Mouse (Mus musculus): Measurements from ENCODE around the gene Gm4969. TPM values are rescaled to one million over a fixed set of nuclear protein-coding genes. Genes with fewer than 3 reads are reported as not detected.

The Gm4969 gene
- polyA plus RNA-seq, 1 experiment from 2014 or later: 3.6 TPM

GRCm38 (mm10) chr7:19091913-19092312, 26.3 kb downstream of the Gm4969 start:
- Histone ChIP-seq H3K4me2 (replicated peaks) (peak overlapping the region; percentile 99; the same call in 1 of the 2 replicates), H3K27ac (replicated peaks) (no peak overlapping the region), H3K4me3 (no peak overlapping the region), H3K27me3 (no peaks in the 10 kb centered on the region), H3K9me3 (no peaks in the 10 kb centered on the region), H3K4me1 (peaks cover 46% of the 10 kb centered on the region), H3K9ac (replicated peaks) (no peak overlapping the region), H3K36me3 (peaks cover 24% of the 10 kb centered on the region)
- ATAC-seq (replicated peaks): no peak
- WGBS: 38% methylated on average over 17 of the region's 17 CpGs

DNA sequence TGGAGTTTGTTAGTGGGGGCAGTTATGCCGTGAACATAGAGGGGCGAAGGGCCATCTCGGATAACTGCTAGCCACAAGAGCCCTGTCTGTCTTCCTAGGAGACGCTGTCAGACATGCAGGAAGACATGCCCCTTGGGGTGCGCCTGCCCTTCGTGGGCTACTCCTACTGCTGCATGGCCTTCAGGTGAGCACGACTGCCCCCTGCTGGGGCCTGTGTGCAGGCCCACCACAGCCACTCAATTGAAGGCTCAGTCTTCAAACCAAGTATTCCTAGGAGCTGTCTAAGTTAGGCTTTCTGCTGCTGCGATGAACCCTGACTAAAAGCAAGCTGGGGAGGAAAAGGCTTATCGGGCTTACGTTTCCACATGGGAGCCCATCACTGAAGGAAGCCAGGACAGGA, 29.4 kb downstream of the Gm4969 start:
- WGBS: 40% methylated on average over 10 of the region's 10 CpGs
- no peak overlapping the region for H3K27ac ChIP-seq (replicated peaks)
- no peak for ATAC-seq (replicated peaks)
- H3K36me3 ChIP-seq: peaks cover 24% of the 10 kb centered on the region
- no peaks in the 10 kb centered on the region for H3K9me3 ChIP-seq
- H3K4me1 ChIP-seq: peaks cover 17% of the 10 kb centered on the region
- no peak overlapping the region for H3K4me2 ChIP-seq (replicated peaks)
- H3K9ac ChIP-seq (replicated peaks): no peak overlapping the region
- no peak overlapping the region for H3K4me3 ChIP-seq
- H3K27me3 ChIP-seq: no peaks in the 10 kb centered on the region

GRCm38 (mm10) chr7:19086760-19087159, 31.4 kb downstream of the Gm4969 start:
- 60% methylated on average over 18 of the region's 18 CpGs for WGBS
- Histone ChIP-seq H3K36me3 (peaks cover 38% of the 10 kb centered on the region), H3K4me2 (replicated peaks) (no peak overlapping the region), H3K4me1 (no peaks in the 10 kb centered on the region), H3K9me3 (no peaks in the 10 kb centered on the region), H3K27ac (replicated peaks) (no peak overlapping the region), H3K9ac (replicated peaks) (no peak overlapping the region), H3K4me3 (no peak overlapping the region), H3K27me3 (no peaks in the 10 kb centered on the region)
- no peak for ATAC-seq (replicated peaks)

DNA sequence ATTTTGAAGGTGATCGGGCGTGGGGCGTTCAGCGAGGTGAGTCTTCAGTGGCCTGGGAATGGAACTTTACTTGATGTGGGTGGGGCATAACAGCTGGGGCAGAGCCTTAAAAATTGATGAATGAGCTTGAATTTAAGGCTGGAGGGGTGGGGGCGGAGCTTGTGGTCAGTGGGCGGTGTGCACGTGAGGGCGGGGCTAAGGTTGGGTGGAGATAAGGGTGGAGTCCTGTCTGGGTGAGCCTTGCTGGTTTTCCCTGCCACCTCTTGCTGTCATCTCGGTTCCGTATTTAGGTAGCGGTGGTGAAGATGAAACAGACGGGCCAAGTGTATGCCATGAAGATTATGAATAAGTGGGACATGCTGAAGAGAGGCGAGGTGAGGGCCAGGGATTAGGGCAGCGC, 32.1 kb downstream of the Gm4969 start:
- H3K27me3 ChIP-seq: no peaks in the 10 kb centered on the region
- H3K27ac ChIP-seq (replicated peaks): no peak overlapping the region
- H3K4me1 ChIP-seq: no peaks in the 10 kb centered on the region
- no peak for ATAC-seq (replicated peaks)
- H3K9me3 ChIP-seq: no peaks in the 10 kb centered on the region
- no peak overlapping the region for H3K9ac ChIP-seq (replicated peaks)
- WGBS: 22% methylated on average over 14 of the region's 14 CpGs
- no peak overlapping the region for H3K4me3 ChIP-seq
- H3K4me2 ChIP-seq (replicated peaks): no peak overlapping the region
- H3K36me3 ChIP-seq: peaks cover 42% of the 10 kb centered on the region

- no peaks in the 10 kb centered on the region for H3K4me1 ChIP-seq
- no peak overlapping the region for H3K4me2 ChIP-seq (replicated peaks)
- H3K27me3 ChIP-seq: no peaks in the 10 kb centered on the region
- no peak for ATAC-seq (replicated peaks)
- H3K9me3 ChIP-seq: no peaks in the 10 kb centered on the region
- no peak overlapping the region for H3K9ac ChIP-seq (replicated peaks)
- H3K4me3 ChIP-seq: no peak overlapping the region
- 17% methylated on average over 6 of the region's 6 CpGs for WGBS
- no peak overlapping the region for H3K27ac ChIP-seq (replicated peaks)
- peaks cover 41% of the 10 kb centered on the region for H3K36me3 ChIP-seq
Observed at GRCm38 (mm10) chr7:19085495-19085894, 32.7 kb downstream of the Gm4969 start.

GRCm38 (mm10) chr7:19084921-19085473, 33.2 kb downstream of the Gm4969 start:
- ATAC-seq (replicated peaks): no peak
- H3K9ac ChIP-seq (replicated peaks): no peak overlapping the region
- H3K27me3 ChIP-seq: no peaks in the 10 kb centered on the region
- peaks cover 45% of the 10 kb centered on the region for H3K36me3 ChIP-seq
- H3K4me3 ChIP-seq: no peak overlapping the region
- no peak overlapping the region for H3K4me2 ChIP-seq (replicated peaks)
- H3K27ac ChIP-seq (replicated peaks): no peak overlapping the region
- no peaks in the 10 kb centered on the region for H3K9me3 ChIP-seq
- WGBS: 34% methylated on average over 9 of the region's 9 CpGs
- H3K4me1 ChIP-seq: no peaks in the 10 kb centered on the region

DNA sequence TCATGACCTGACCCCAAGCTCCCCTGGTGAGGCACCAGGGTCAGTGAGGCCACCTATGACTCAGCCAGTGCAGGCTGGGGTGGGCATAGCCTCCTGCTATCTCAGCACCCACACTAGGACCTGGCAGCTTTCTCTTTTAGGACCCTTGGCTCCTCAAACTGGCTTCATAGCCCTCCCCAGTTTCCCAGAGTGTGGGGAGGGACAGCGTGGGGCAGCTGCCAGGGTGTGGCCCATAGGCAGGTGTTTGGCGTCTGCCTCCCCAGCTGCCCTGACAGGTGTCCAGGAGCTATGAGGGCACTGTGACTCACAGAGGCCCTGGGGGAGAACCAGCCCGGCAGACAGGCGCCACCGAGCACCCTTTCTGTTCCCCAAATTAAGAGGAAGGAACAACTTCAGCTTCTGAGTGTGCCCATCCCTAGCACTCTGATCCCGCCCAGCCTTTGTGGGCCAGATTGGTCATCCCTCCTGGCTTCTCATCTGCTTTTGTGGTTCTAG, 33.8 kb downstream of the Gm4969 start:
- Histone ChIP-seq H3K27ac (replicated peaks) (no peak overlapping the region), H3K27me3 (no peaks in the 10 kb centered on the region), H3K36me3 (peaks cover 51% of the 10 kb centered on the region), H3K4me1 (no peaks in the 10 kb centered on the region), H3K4me2 (replicated peaks) (no peak overlapping the region), H3K9me3 (no peaks in the 10 kb centered on the region), H3K4me3 (no peak overlapping the region), H3K9ac (replicated peaks) (no peak overlapping the region)
- no peak for ATAC-seq (replicated peaks)
- 79% methylated on average over 6 of the region's 6 CpGs for WGBS

DNA sequence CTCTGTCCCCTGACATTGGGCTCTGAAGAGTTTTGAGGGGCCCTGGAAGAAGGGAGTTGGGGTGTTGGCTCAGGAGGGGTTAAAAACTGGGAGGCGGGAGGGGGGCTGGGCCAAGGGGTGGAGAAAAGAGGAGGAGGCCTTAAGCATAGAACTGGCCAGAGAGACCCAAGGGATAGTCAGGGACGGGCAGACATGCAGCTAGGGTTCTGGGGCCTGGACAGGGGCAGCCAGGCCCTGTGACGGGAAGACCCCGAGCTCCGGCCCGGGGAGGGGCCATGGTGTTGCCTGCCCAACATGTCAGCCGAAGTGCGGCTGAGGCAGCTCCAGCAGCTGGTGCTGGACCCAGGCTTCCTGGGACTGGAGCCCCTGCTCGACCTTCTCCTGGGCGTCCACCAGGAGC, 34.5 kb downstream of the Gm4969 start, which contains the start of gene Dmpk:
Gene Dmpk (plus strand): TSS at position 149 of the 400 bp plus-strand sequence.
- H3K9me3 ChIP-seq: no peaks in the 10 kb centered on the region
- ATAC-seq (replicated peaks): no peak
- H3K4me2 ChIP-seq (replicated peaks): no peak within 1 kb of the TSS
- no peak within 1 kb of the TSS for H3K9ac ChIP-seq (replicated peaks)
- 47% methylated on average over 10 of the region's 10 CpGs for WGBS
- H3K36me3 ChIP-seq: peaks cover 54% of the 10 kb centered on the region
- H3K4me1 ChIP-seq: no peaks in the 10 kb centered on the region
- H3K4me3 ChIP-seq: no peak within 1 kb of the TSS
- no peak within 1 kb of the TSS for H3K27ac ChIP-seq (replicated peaks)
- no peaks in the 10 kb centered on the region for H3K27me3 ChIP-seq

- Histone ChIP-seq H3K36me3 (peaks cover 54% of the 10 kb centered on the region), H3K4me2 (replicated peaks) (no peak overlapping the region), H3K4me3 (no peak overlapping the region), H3K9ac (replicated peaks) (no peak overlapping the region), H3K27me3 (no peaks in the 10 kb centered on the region), H3K27ac (replicated peaks) (no peak overlapping the region), H3K4me1 (peaks cover 1% of the 10 kb centered on the region; the same call in 1 of the 2 replicates), H3K9me3 (no peaks in the 10 kb centered on the region)
- WGBS: 67% methylated on average over 6 of the region's 6 CpGs
- no peak for ATAC-seq (replicated peaks)
Observed at GRCm38 (mm10) chr7:19083096-19083495, 35.1 kb downstream of the Gm4969 start.

GRCm38 (mm10) chr7:19082171-19082570, 36.0 kb downstream of the Gm4969 start:
- H3K36me3 ChIP-seq: peaks cover 52% of the 10 kb centered on the region
- no peaks in the 10 kb centered on the region for H3K27me3 ChIP-seq
- no peak overlapping the region for H3K27ac ChIP-seq (replicated peaks)

GRCm38 (mm10) chr7:19080451-19080950, 37.7 kb downstream of the Gm4969 start:
- H3K27ac ChIP-seq (replicated peaks): no peak overlapping the region
- H3K9me3 ChIP-seq: no peaks in the 10 kb centered on the region
- H3K4me3 ChIP-seq: no peak overlapping the region
- no peaks in the 10 kb centered on the region for H3K27me3 ChIP-seq
- 91% methylated on average over 19 of the region's 19 CpGs for WGBS
- H3K9ac ChIP-seq (replicated peaks): no peak overlapping the region
- no peak overlapping the region for H3K4me2 ChIP-seq (replicated peaks)
- ATAC-seq (replicated peaks): no peak
- peaks cover 52% of the 10 kb centered on the region for H3K36me3 ChIP-seq
- H3K4me1 ChIP-seq: peaks cover 18% of the 10 kb centered on the region

More at GRCm38 (mm10) chr7:19082171-19082570, 36.0 kb downstream of the Gm4969 start:
- ATAC-seq (replicated peaks): no peak
- no peak overlapping the region for H3K9ac ChIP-seq (replicated peaks)
- H3K4me2 ChIP-seq (replicated peaks): no peak overlapping the region
- H3K4me3 ChIP-seq: no peak overlapping the region
- H3K9me3 ChIP-seq: no peaks in the 10 kb centered on the region
- peaks cover 11% of the 10 kb centered on the region for H3K4me1 ChIP-seq
- 92% methylated on average over 4 of the region's 4 CpGs for WGBS

DNA sequence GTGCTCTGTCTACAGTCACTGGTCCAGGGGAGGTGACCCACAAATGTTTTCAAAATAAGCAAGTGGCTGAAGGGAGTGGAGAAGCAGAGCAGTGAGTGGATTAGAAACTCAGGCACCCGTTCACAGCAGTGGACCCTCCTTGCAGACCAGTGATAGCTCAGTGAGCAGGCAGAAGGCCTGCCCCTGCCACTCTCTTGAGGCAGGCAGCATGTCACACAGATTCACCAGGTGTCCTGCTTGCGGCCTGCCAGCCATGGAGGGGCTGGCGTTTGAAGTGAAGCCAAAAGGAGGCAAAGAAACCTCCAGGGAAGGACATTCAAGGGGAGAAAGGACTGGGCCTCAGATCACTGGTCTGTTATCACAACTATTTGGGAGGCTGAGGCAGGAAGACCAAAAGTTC, 39.4 kb downstream of the Gm4969 start:
- no peak for ATAC-seq (replicated peaks)
- H3K36me3 ChIP-seq: peaks cover 52% of the 10 kb centered on the region
- H3K4me2 ChIP-seq (replicated peaks): no peak overlapping the region
- no peak overlapping the region for H3K27ac ChIP-seq (replicated peaks)
- no peaks in the 10 kb centered on the region for H3K9me3 ChIP-seq
- H3K27me3 ChIP-seq: no peaks in the 10 kb centered on the region
- H3K4me1 ChIP-seq: peaks cover 23% of the 10 kb centered on the region
- no peak overlapping the region for H3K4me3 ChIP-seq
- H3K9ac ChIP-seq (replicated peaks): no peak overlapping the region
- 81% methylated on average over 3 of the region's 3 CpGs for WGBS

GRCm38 (mm10) chr7:19077761-19078160, 40.4 kb downstream of the Gm4969 start:
- no peak overlapping the region for H3K9ac ChIP-seq (replicated peaks)

More at GRCm38 (mm10) chr7:19077761-19078160, 40.4 kb downstream of the Gm4969 start:
- Histone ChIP-seq H3K27ac (replicated peaks) (no peak overlapping the region), H3K9me3 (no peaks in the 10 kb centered on the region), H3K4me1 (peaks cover 23% of the 10 kb centered on the region), H3K4me2 (replicated peaks) (peak overlapping the region; percentile 97), H3K36me3 (peaks cover 47% of the 10 kb centered on the region), H3K27me3 (no peaks in the 10 kb centered on the region), H3K4me3 (peak overlapping the region; percentile 95)
- WGBS: 84% methylated on average over 14 of the region's 14 CpGs
- ATAC-seq (replicated peaks): no peak
